Mouse (Mus musculus) bone marrow macrophage, adult 2 months (primary cell): Measurements from ENCODE around the gene Ecd.

Experiments used
- CTCF ChIP-seq: IDR thresholded peaks from 2 replicates; pipeline ENCODE4 v1.5.1; 2012; ENCODE audit warnings: low read depth, mild to moderate bottlenecking, low read length, moderate library complexity
- POLR2A ChIP-seq: IDR thresholded peaks from 2 replicates; pipeline ENCODE4 v1.6.1; 2012; ENCODE audit warnings: mild to moderate bottlenecking, low read depth, low read length, borderline replicate concordance

- TF ChIP-seq CTCF (no peak), POLR2A (no peak)
Measured at GRCm38 (mm10) chr14:20379753-20380430, 32.0 kb upstream of the Ecd start.
